Mouse (Mus musculus): Measurements from ENCODE around the gene Wdr70.

DNA sequence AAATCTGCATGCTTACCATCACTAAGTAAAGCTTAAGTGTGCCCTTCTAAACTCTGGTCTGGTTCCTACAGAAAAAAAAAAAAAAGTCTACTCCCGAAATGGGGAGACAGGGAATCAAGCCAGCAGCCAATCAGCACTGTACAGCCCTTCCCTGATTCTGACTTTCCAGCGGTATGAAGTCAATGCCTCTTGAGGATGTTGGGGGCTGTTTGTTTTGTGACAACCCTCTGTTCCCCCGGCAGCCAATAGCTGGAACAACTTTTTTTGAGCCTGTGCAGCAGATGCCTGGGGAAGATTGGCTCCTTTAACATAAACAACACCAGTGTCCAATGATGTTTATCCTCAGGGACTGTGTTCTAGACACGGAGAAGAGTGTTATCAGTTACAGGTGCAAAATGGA, 164.4 kb downstream of the Wdr70 start:
- TF ChIP-seq CTCF (IDR thresholded peaks at IDR 0.05; ENCODE audit: low read depth, low read length): no peak
- no peak for TF ChIP-seq GATA1 (IDR thresholded peaks at IDR 0.05; ENCODE audit: borderline replicate concordance, low read length)
